Mouse (Mus musculus) lung, embryonic 16.5 days (tissue): ENCODE data around the gene Tdrd12. TPM values are rescaled to one million over a fixed set of nuclear protein-coding genes. Genes with fewer than 3 reads are reported as not detected.
"Not testable (repeated sequence)": the region's sequence is repeated elsewhere in the genome, so short reads cannot be mapped to it uniquely, and the experiment has no call there.

Source experiments
- ATAC-seq: fragments of 200-750 bp; cut with Nextera tagmentation; 2 replicates; pipeline ENCODE4 v1.8.0; 2017; ENCODE audit warnings: low read depth, mild to moderate bottlenecking, moderate library complexity
- H3K27ac ChIP-seq: fragments of 300-500 bp; sonication (generic); 2 replicates; pipeline ENCODE4 v1.5.1; 2014; ENCODE audit warnings: mild to moderate bottlenecking, control low read depth, low read length
- H3K27me3 ChIP-seq: fragments of 300-500 bp; sonication (generic); 2 replicates; pipeline ENCODE4 v1.6.1; 2014; ENCODE audit warnings: low read depth, low read length, mixed read lengths; ENCODE audit not compliant: control insufficient read depth, insufficient read depth
- H3K36me3 ChIP-seq: fragments of 300-500 bp; sonication (generic); 2 replicates; pipeline ENCODE4 v1.6.1; 2014; ENCODE audit warnings: low read length; ENCODE audit not compliant: control insufficient read depth, insufficient read depth
- H3K4me1 ChIP-seq: fragments of 300-500 bp; sonication (generic); replicated peaks from 2 replicates; pipeline ENCODE4 v1.6.1; 2014; ENCODE audit warnings: low read length, mixed read lengths; ENCODE audit not compliant: control insufficient read depth, insufficient read depth
- H3K4me2 ChIP-seq: fragments of 300-500 bp; sonication (generic); 2 replicates; pipeline ENCODE4 v1.6.1; 2014; ENCODE audit warnings: low read depth, low read length, control low read depth
- H3K4me3 ChIP-seq: fragments of 300-500 bp; sonication (generic); 2 replicates; pipeline ENCODE4 v1.5.1; 2014; ENCODE audit warnings: mild to moderate bottlenecking, low read length, control low read depth
- H3K9ac ChIP-seq: fragments of 300-500 bp; sonication (generic); 2 replicates; pipeline ENCODE4 v1.6.1; 2014; ENCODE audit warnings: low read length, control low read depth
- H3K9me3 ChIP-seq: fragments of 300-500 bp; sonication (generic); 2 replicates; pipeline ENCODE4 v1.6.1; 2016; ENCODE audit warnings: low read length; ENCODE audit not compliant: control insufficient read depth
- WGBS: fragments of 180-500 bp; shearing (Covaris S2); extraction: QIAGEN DNeasy Blood & Tissue Kit; methylation state at CpG from one replicate; pipeline ENCODE4 v1.1.7; 2014; 5-methylcytosine and 5-hydroxymethylcytosine counted together
- polyA plus RNA-seq: library from polyadenylated mRNA; unstranded; fragments of >200 nt; fragmentation: Nextera tagmentation; extraction: Ambion mirVana; gene quantifications from 2 replicates; pipeline ENCODE4 v1.2.1, GENCODE M21; 2015

Tdrd12 gene
- polyA plus RNA-seq, 1 experiment from 2014 or later: 0.15 TPM

DNA sequence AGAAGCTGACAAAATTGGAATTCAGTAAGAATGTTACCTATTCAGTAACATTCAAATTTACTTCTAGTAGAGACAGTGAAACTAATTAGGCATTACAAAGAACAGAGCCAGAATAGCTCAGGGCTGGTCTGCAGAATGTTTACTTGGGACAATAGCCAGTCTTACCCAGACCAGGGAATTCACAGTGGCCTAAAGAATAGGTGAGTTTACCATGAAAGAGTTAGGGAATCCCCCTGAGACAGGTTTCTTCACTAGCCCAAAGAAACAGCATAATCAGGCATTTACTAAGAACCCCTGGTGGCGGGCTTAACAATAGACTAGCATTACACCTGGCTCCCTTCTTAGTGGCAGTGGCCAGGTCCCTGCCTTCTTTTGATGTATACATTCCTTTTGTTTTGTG is 7.0 kb downstream of the Tdrd12 start:
- ATAC-seq, H3K36me3 ChIP-seq, H3K9ac ChIP-seq, H3K4me2 ChIP-seq, H3K4me3 ChIP-seq, H3K27me3 ChIP-seq, H3K9me3 ChIP-seq, H3K27ac ChIP-seq, H3K4me1 ChIP-seq: not testable (repeated sequence)
- WGBS: 64% methylated on average over 1 of the region's 1 CpGs

DNA sequence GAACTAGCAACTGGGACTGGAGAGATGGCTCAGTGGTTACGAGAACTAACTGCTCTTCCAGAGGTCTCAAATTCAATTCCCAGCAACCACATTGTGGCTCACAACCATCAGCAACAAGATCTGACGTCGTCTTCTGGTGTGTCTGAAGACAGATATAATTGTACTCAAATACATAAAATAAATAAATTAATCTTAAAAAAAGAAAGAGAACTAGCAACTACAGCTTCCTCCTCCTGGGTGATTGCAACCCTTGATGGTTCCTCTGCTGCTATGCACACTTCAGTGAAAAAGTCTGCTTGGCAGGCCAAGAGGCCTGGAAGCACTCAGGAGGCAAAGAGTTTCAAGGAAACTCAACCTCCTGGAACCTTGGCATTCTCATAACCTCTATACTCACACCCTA is 7.5 kb downstream of the Tdrd12 start:
- Histone ChIP-seq H3K36me3 (no peaks in the 10 kb centered on the region), H3K4me1 (no peaks in the 10 kb centered on the region), H3K27me3 (no peaks in the 10 kb centered on the region), H3K4me2 (no peak overlapping the region), H3K4me3 (no peak overlapping the region), H3K27ac (no peak overlapping the region), H3K9me3 (no peaks in the 10 kb centered on the region), H3K9ac (no peak overlapping the region)
- WGBS: 70% methylated on average over 3 of the region's 3 CpGs
- no peak for ATAC-seq

DNA sequence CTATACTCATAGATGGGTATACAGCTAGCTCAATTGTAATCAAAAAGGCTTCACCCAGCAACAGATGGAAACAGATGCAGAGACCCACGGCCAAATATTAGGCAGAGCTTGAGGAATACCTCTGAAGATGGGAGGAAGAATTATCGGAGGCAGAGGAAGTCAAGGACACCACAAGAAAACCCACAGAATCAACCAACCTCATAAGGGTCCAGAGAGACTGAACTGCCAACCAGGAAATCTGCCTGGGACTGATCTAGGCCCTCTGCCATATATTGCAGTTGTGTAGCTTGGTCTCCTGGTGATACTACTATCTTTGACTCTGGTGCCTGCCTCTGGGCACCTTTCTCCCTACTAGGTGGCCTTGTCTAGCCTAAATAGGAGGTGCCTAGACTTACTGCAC is 10.8 kb downstream of the Tdrd12 start:
- no peak for ATAC-seq
- Histone ChIP-seq H3K4me1 (no peaks in the 10 kb centered on the region), H3K36me3 (no peaks in the 10 kb centered on the region), H3K4me3 (no peak overlapping the region), H3K9me3 (no peaks in the 10 kb centered on the region), H3K4me2 (no peak overlapping the region), H3K27me3 (no peaks in the 10 kb centered on the region), H3K9ac (no peak overlapping the region), H3K27ac (no peak overlapping the region)
- WGBS: 66% methylated on average over 2 of the region's 2 CpGs

DNA sequence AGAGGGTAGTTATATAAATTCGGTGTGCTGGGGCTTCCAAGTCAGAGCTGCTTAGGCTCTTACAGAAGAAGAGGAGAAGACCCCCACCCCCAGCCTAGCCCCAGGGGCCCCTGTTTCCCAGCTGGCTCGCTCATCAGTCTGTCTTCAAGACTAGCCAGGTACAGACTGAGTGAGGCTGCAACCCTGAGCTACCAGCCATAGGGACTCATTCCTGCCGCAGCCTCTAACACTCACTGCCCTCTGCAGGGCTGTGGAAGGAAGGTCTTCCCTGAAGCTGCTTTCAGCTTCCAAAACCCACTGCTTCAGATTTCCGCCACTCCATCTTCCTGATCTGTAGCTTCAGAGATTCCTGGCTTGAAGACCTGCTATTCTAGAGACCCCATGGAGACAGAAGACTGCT is 35.5 kb downstream of the Tdrd12 start:
- ATAC-seq: no peak; the same call in 1 of the 2 replicates

DNA sequence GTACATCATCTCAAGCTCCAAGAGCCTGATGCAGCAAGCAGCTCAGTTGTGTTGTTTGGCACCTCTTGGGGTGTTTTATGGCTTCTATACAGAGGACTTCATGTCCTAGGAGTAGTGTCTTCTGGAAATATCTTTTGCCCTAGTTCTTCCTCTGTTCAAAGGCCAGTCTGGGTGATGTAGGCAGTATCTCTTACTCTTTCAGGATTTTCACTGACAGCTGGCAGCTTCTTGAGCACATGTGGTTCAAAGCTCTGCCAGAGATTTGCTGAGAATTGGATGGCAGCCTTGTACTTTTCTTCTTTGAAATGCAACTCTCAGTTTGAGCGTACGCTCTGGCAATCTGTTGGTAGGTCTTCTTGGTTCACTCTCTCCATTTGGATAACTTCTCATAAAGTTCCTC is 40.0 kb downstream of the Tdrd12 start:
- Histone ChIP-seq H3K4me2 (no peak overlapping the region), H3K4me1 (no peaks in the 10 kb centered on the region), H3K4me3 (no peak overlapping the region), H3K27me3 (no peaks in the 10 kb centered on the region), H3K9ac (no peak overlapping the region), H3K36me3 (no peaks in the 10 kb centered on the region), H3K9me3 (no peaks in the 10 kb centered on the region), H3K27ac (no peak overlapping the region)
- WGBS: 95% methylated on average over 2 of the region's 2 CpGs
- ATAC-seq: no peak

More for the DNA sequence above, 35.5 kb downstream of the Tdrd12 start:
- Histone ChIP-seq H3K9ac (no peak overlapping the region), H3K4me2 (no peak overlapping the region), H3K4me3 (no peak overlapping the region), H3K9me3 (no peaks in the 10 kb centered on the region), H3K4me1 (no peaks in the 10 kb centered on the region), H3K27me3 (no peaks in the 10 kb centered on the region), H3K27ac (no peak overlapping the region), H3K36me3 (no peaks in the 10 kb centered on the region)
- WGBS: 30% methylated on average over 4 of the region's 4 CpGs

DNA sequence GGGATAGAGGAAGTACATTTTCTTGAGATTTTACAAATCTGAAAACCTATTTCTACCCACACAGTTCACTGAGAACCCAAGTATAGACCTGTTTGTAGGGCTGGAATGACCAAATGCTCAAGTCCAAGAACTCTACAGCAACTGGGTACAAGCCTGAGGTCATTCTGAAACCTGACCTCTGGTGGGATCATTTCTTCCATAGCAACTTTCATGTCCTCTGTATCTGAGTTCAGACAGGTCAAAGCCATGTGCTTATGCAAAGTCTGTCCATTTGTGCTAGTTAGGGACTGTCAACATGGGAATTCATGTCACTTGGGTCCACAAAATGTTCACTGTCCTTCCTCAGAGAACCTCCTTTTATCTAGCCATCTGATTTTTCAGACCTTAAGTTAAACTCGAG is 46.5 kb downstream of the Tdrd12 start:
- ATAC-seq: no peak
- no peaks in the 10 kb centered on the region for H3K9me3 ChIP-seq
- 76% methylated on average over 1 of the region's 1 CpGs for WGBS

DNA sequence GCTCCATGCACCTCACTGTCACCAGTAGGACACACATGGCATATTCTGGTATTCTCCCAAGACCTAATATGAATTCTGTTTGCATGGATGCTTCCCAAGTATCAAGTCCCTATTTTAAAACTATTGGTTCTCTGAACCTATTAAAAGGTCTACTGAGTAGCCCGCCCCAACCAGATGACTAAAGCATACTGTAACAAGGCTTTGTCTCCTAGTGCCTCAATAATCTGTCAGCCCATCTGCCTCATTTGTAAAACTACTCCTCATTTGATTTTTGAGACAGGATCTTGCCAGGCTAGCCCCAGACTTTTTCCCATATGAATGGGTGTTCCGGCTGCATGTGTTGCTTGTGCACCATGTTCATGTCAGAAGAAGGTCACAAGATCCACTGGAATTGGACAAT is 47.4 kb downstream of the Tdrd12 start:
- 82% methylated on average over 2 of the region's 2 CpGs for WGBS
- Histone ChIP-seq H3K27ac (no peak overlapping the region), H3K9me3 (no peaks in the 10 kb centered on the region), H3K36me3 (no peaks in the 10 kb centered on the region), H3K27me3 (no peaks in the 10 kb centered on the region), H3K4me3 (no peak overlapping the region), H3K4me2 (no peak overlapping the region), H3K9ac (no peak overlapping the region), H3K4me1 (no peaks in the 10 kb centered on the region)
- ATAC-seq: no peak

More for the DNA sequence above, 46.5 kb downstream of the Tdrd12 start:
- Histone ChIP-seq H3K36me3 (no peaks in the 10 kb centered on the region), H3K27me3 (no peaks in the 10 kb centered on the region), H3K4me2 (no peak overlapping the region), H3K4me1 (no peaks in the 10 kb centered on the region), H3K9ac (no peak overlapping the region), H3K4me3 (no peak overlapping the region), H3K27ac (no peak overlapping the region)

DNA sequence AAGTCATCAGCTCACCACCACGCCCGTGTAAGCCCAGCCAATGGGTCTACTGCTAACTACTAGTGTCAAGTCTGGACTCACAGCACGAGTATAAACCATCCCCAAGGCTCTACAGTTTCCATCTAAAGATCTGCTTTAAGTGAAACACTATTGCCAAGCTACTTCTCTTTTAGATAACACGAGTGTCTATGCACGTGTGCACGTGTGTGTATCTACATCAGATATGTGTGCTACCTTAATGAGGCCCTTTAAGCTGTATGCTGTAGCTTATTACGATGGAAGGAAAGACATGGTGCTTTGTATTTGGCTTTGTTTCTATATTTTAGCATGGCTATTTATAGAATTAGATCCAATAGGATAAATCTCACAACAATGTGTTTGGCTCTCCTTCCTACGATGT is 51.0 kb downstream of the Tdrd12 start:
- H3K4me2 ChIP-seq: no peak overlapping the region
- H3K9me3 ChIP-seq: no peaks in the 10 kb centered on the region
- WGBS: 80% methylated on average over 8 of the region's 8 CpGs
- H3K36me3 ChIP-seq: no peaks in the 10 kb centered on the region
- H3K4me1 ChIP-seq: no peaks in the 10 kb centered on the region
- H3K9ac ChIP-seq: no peak overlapping the region
- no peak overlapping the region for H3K4me3 ChIP-seq
- no peak overlapping the region for H3K27ac ChIP-seq
- no peaks in the 10 kb centered on the region for H3K27me3 ChIP-seq
- ATAC-seq: no peak

DNA sequence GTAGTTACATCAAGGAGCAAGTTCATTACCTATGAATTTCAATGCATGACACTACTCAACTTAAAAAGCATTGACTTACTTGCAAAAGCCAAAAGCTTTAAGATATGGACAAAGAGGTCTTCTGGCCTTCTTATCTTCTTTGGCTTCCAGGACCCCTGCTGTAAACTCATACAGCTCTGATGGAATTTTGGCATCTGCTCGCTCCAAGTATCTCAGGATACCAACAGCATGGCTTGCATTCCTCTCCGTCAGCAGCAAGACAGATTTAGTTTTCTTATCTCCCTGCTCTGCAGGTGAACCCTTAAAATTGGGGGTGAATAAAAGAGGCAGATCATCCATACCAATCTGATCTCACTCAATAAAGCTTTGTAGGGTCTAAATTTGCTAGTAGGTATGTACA is 52.4 kb downstream of the Tdrd12 start:
- H3K36me3 ChIP-seq: no peaks in the 10 kb centered on the region
- no peak overlapping the region for H3K27ac ChIP-seq
- WGBS: 38% methylated on average over 2 of the region's 2 CpGs
- ATAC-seq: no peak
- no peaks in the 10 kb centered on the region for H3K9me3 ChIP-seq
- no peak overlapping the region for H3K4me2 ChIP-seq
- no peaks in the 10 kb centered on the region for H3K4me1 ChIP-seq
- H3K27me3 ChIP-seq: no peaks in the 10 kb centered on the region
- no peak overlapping the region for H3K4me3 ChIP-seq
- no peak overlapping the region for H3K9ac ChIP-seq

DNA sequence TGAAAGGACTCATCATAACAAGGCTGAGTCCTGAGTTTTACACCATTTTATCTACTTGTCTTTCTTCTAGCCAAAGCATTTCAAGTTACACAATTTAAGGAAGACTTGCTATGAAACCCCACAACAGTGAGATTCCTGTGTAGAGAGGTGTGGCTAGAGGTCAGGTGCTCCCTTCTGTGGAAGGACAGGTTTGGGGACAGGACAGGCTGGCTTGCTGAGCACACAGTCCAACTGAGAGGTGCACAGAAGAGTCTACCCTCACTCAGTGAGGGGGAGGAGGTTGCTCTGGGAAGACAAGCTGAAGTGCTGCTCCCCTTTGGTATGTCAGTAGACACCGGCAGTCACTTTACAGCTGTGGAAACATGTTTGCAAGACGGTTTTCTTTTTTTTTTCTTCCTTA is 61.1 kb downstream of the Tdrd12 start:
- H3K27ac ChIP-seq: no peak overlapping the region
- no peaks in the 10 kb centered on the region for H3K36me3 ChIP-seq
- no peak overlapping the region for H3K9ac ChIP-seq
- H3K4me2 ChIP-seq: no peak overlapping the region
- ATAC-seq: no peak
- WGBS: 25% methylated on average over 2 of the region's 2 CpGs
- H3K4me1 ChIP-seq: no peaks in the 10 kb centered on the region
- H3K27me3 ChIP-seq: no peaks in the 10 kb centered on the region
- H3K4me3 ChIP-seq: no peak overlapping the region
- no peaks in the 10 kb centered on the region for H3K9me3 ChIP-seq
